Mouse (Mus musculus): Measurements from ENCODE around the gene Olfr974.
"Not testable (repeated sequence)": the region's sequence is repeated elsewhere in the genome, so short reads cannot be mapped to it uniquely, and the experiment has no call there.

GRCm38 (mm10) chr9:39927975-39928836 is 9.1 kb upstream of the Olfr974 start:
- TF ChIP-seq POLR2A (IDR thresholded peaks at IDR 0.05; ENCODE audit: extremely low read depth, insufficient read depth, low read length); CTCF (IDR thresholded peaks at IDR 0.05; ENCODE audit: low read depth, low read length): not testable (repeated sequence)
